Mouse (Mus musculus): Measurements from ENCODE around the gene Lamtor2. TPM values are rescaled to one million over a fixed set of nuclear protein-coding genes. Genes with fewer than 3 reads are reported as not detected.

Gene Lamtor2
- total RNA-seq, 2 experiments from 2014 or later, result 96.0 to 106 TPM

DNA sequence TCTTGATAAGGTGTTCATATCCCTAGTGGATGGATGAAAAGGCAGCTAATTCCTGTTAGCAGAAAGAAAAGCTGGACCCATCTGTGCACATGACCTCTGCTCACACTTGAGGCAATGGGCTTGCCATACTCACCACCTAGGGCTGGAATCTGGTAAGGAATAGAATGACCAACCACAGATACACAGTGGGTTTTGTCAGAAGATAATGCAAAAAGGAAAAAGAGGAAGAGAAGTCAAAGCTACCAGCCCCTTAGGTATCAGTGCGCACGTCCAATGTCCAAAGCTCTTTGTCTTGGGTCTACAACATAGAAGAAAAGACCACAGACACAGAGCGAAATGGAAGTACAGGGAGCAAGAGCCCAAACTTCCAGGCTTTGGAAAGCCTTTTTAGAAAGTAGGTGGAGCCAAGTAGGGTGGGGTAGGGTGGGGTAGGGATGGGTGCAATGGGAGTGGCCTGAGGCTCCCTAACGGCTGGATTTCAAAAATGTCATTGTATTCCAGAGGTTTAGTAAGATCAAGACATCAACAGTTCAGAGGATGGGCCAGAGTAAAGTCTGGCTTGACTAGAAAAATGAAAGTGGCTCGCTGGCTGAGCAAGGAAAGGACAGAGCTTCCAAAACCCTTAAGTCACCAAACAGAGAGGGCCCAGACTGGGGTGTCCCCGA is 51.4 kb downstream of the Lamtor2 start:
- no peak for DNase-seq (ENCODE audit: low spot score in 2 of 2)
- Histone ChIP-seq H3K27ac (peak overlapping the region; percentile 92), H3K4me3 (peak overlapping the region; percentile 98)
- TF ChIP-seq CTCF (conservative IDR thresholded peaks at IDR 0.05), result no peak

DNA sequence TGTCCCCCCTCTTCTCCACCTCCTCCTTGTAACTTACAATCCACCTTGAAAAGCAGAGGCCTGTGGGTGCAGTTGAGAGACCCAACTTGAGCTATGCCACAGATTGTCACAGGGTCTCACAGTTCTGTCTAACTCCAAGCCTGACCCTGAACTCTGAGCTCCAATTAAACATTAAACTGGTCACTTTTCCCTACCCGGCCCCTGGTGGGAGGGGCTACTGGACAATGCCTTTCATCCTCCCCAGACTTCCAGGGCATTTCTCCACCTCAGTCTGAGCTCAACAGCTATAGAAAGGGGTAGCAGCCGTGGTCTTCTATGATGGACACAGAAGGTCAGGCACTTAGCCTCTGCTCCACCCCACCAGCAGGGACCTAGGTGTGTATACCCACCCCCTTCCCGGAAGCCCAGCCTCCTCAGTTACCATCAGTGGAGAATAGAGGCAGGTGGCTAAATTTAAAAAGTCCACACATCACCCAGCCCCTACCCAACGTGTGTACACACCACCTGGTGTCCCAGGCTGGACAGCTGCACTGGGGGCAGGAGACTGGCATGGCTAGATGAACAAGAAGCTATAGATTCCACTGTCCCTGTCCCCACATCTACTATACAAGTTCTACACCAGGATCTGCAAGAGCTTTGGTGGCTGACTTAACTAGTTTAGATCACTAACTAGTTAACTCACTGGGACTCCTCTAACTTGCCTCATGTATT is 52.1 kb downstream of the Lamtor2 start:
- no peak for TF ChIP-seq CTCF (conservative IDR thresholded peaks at IDR 0.05)
- H3K4me3 ChIP-seq, result peak overlapping the region; percentile 18; the same call in 1 of the 2 replicates

DNA sequence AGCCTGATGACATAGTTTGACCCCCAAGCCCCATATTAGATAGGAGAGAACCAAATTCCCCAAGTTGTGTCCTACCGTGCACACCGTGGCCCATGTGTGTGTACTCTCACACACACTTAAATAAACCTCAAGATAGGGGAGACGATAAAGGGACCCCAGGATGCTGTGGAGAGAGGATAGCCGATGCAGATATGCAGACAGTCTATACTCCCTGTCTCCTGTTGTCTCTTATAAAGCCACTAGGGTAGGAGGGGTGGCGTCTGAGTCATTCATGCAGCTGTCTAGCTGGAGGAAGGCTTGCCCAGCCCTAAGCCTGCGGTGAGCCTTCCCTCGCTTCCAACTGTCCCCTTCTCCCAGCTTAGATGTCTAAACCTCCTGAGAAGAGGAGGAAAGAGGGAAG is 52.8 kb downstream of the Lamtor2 start:
- no peak for TF ChIP-seq CTCF (conservative IDR thresholded peaks at IDR 0.05)
- H3K4me3 ChIP-seq, result no peak overlapping the region
- no peak for DNase-seq (ENCODE audit: low spot score in 2 of 2)

More for the DNA sequence above, 52.1 kb downstream of the Lamtor2 start:
- no peak overlapping the region for H3K27ac ChIP-seq
- no peak for DNase-seq (ENCODE audit: low spot score in 2 of 2)

More for the DNA sequence above, 52.8 kb downstream of the Lamtor2 start:
- no peak overlapping the region for H3K27ac ChIP-seq

Small RNA genes within 50 kb of the gene (microRNA-seq; reads per million reads assigned to microRNA genes)
- 0 reads per million in 2 experiments for gene Mir1905

Other genes starting within 250 kb of the Lamtor2 start
- gene Glmp, start 228.1 kb downstream of the Lamtor2 start, total RNA-seq (2021), result 10 to 100 TPM; 68.9 to 77.9 TPM
- gene Tmem79, start 216.9 kb downstream of the Lamtor2 start, total RNA-seq (2021), result 1 to 10 TPM in 1 of 2 experiments, under 1 TPM in 1; 0.64 to 1.1 TPM
- gene Smg5, start 216.8 kb downstream of the Lamtor2 start, total RNA-seq (2021), result 10 to 100 TPM; 72.7 to 82.2 TPM
- 10 to 100 TPM; 14.8 to 16.5 TPM for gene Paqr6, start 188.5 kb downstream of the Lamtor2 start, total RNA-seq (2021)
- under 1 TPM in 1 of 2 experiments, not detected in 1; 0.36 TPM for gene Bglap3, start 180.3 kb downstream of the Lamtor2 start, total RNA-seq (2021)
- gene Bglap2, start 174.4 kb downstream of the Lamtor2 start, total RNA-seq (2021), result not detected
- under 1 TPM in 1 of 2 experiments, not detected in 1; 0.96 TPM for gene Bglap, start 168.6 kb downstream of the Lamtor2 start, total RNA-seq (2021)
- 1 to 10 TPM; 6.4 to 6.8 TPM for gene Pmf1, start 142.7 kb downstream of the Lamtor2 start, total RNA-seq (2021)
- 10 to 100 TPM; 69.5 to 71.8 TPM for gene Slc25a44, start 127.9 kb downstream of the Lamtor2 start, total RNA-seq (2021)
- 10 to 100 TPM; 37.0 to 42.9 TPM for gene Sema4a, start 91.9 kb downstream of the Lamtor2 start, total RNA-seq (2021)
- gene Lmna, start 43.1 kb downstream of the Lamtor2 start, total RNA-seq (2021), result 10 to 100 TPM; 34.6 to 36.1 TPM
- gene Mex3a, start 20.7 kb downstream of the Lamtor2 start, total RNA-seq (2021), result 1 to 10 TPM; 2.8 to 3.7 TPM
- gene Rab25, start 4.8 kb downstream of the Lamtor2 start, total RNA-seq (2021), result not detected
- 100 to 1,000 TPM; 110 to 116 TPM for gene Ubqln4, start 684 bp upstream of the Lamtor2 start, total RNA-seq (2021)
- 10 to 100 TPM; 86.8 to 91.6 TPM for gene Ssr2, start 22.8 kb upstream of the Lamtor2 start, total RNA-seq (2021)
- gene Arhgef2, start 52.9 kb upstream of the Lamtor2 start, total RNA-seq (2021), result 100 to 1,000 TPM; 268 to 283 TPM
- not detected for gene Rxfp4, start 100.1 kb upstream of the Lamtor2 start, total RNA-seq (2021)
- gene Khdc4, start 132.7 kb upstream of the Lamtor2 start, total RNA-seq (2021), result 10 to 100 TPM; 55.1 to 55.5 TPM
- 10 to 100 TPM; 40.8 to 44.2 TPM for gene Rit1, start 163.8 kb upstream of the Lamtor2 start, total RNA-seq (2021)
- gene Syt11, start 222.1 kb upstream of the Lamtor2 start, total RNA-seq (2021), result 100 to 1,000 TPM; 473 to 514 TPM